Mouse (Mus musculus) liver, postnatal 0 days (tissue): ENCODE results near the gene Nubpl.

Experiments
- CTCF ChIP-seq: sonication (generic); IDR thresholded peaks from 2 replicates; pipeline ENCODE4 v1.5.1; 2016; ENCODE audit warnings: antibody characterized with exemption, low read depth
- EP300 ChIP-seq: IDR thresholded peaks from 2 replicates; pipeline ENCODE4 v1.6.1; 2016; ENCODE audit warnings: antibody characterized with exemption, low read depth, mild to moderate bottlenecking

- TF ChIP-seq CTCF (no peak), EP300 (no peak)
These were observed 111.6 kb downstream of the Nubpl start for GRCm38 (mm10) chr12:52209121-52209610.
